Mouse (Mus musculus) cerebellum, adult 2 months (tissue): ENCODE data around the gene Arhgap30.

Source experiments
- CTCF ChIP-seq: fragments of 200-500 bp; IDR thresholded peaks from 2 replicates; pipeline ENCODE4 v1.5.1; 2011; ENCODE audit warnings: low read depth, mild to moderate bottlenecking, control low read depth, low read length, moderate library complexity, borderline replicate concordance; ENCODE audit not compliant: insufficient read depth
- POLR2A ChIP-seq: fragments of 200-500 bp; IDR thresholded peaks from 2 replicates; pipeline ENCODE4 v1.6.1; 2011; ENCODE audit warnings: low read length, control low read depth, borderline replicate concordance; ENCODE audit not compliant: insufficient read depth

GRCm38 (mm10) chr1:171441466-171442412, 53.0 kb downstream of the Arhgap30 start:
- TF ChIP-seq CTCF (no peak), POLR2A (no peak)
